Mouse (Mus musculus): Measurements from ENCODE around the gene A630095N17Rik. TPM values are rescaled to one million over a fixed set of nuclear protein-coding genes. Genes with fewer than 3 reads are reported as not detected.

Gene A630095N17Rik
- polyA plus RNA-seq, 1 experiment from 2014 or later = not detected

GRCm38 (mm10) chr1:75210136-75211087 lies 21.5 kb downstream of the A630095N17Rik start, which contains the start of the genes Glb1l and Stk16:
Gene Glb1l, minus strand, starts transcription at chr1:75210813.
Gene Stk16, plus strand, starts transcription at chr1:75210838.
- H3K4me3 ChIP-seq = peak within 1 kb of the TSS; percentile 70
- H3K36me3 ChIP-seq = peaks cover 25% of the 10 kb centered on the region; the same call in 1 of the 2 replicates
- no peaks in the 10 kb centered on the region for H3K9me3 ChIP-seq
- H3K27me3 ChIP-seq = no peaks in the 10 kb centered on the region
- WGBS = 5% methylated on average over 42 of the region's 42 CpGs
- peaks cover 45% of the 10 kb centered on the region for H3K4me1 ChIP-seq
- no peak within 1 kb of the TSS for H3K27ac ChIP-seq
- peak within 1 kb of the TSS; percentile 87 for H3K9ac ChIP-seq
- ATAC-seq (ENCODE audit: borderline replicate concordance, extremely low read depth, low FRiP score, low TSS enrichment) = peak; percentile 92
- peak within 1 kb of the TSS; percentile 81 for H3K4me2 ChIP-seq

GRCm38 (mm10) chr1:75208967-75209678 lies 22.8 kb downstream of the A630095N17Rik start:
- Histone ChIP-seq H3K27me3 (no peaks in the 10 kb centered on the region), H3K9me3 (no peaks in the 10 kb centered on the region), H3K27ac (peak overlapping the region; percentile 15; the same call in 1 of the 2 replicates), H3K4me2 (peak overlapping the region; percentile 81), H3K36me3 (peaks cover 17% of the 10 kb centered on the region; the same call in 1 of the 2 replicates), H3K9ac (peak overlapping the region; percentile 52), H3K4me3 (peak overlapping the region; percentile 70), H3K4me1 (peaks cover 39% of the 10 kb centered on the region)
- ATAC-seq (ENCODE audit: borderline replicate concordance, extremely low read depth, low FRiP score, low TSS enrichment) = no peak
- 10% methylated on average over 34 of the region's 34 CpGs for WGBS

- 91% methylated on average over 1 of the region's 1 CpGs for WGBS
- ATAC-seq (ENCODE audit: borderline replicate concordance, extremely low read depth, low FRiP score, low TSS enrichment) = no peak
Observed at GRCm38 (mm10) chr1:75201236-75201635, 30.7 kb downstream of the A630095N17Rik start.

GRCm38 (mm10) chr1:75192452-75192851 lies 39.5 kb downstream of the A630095N17Rik start:
- under 1% methylated on average over 19 of the region's 19 CpGs for WGBS
- H3K4me1 ChIP-seq = peaks cover 19% of the 10 kb centered on the region
- peak overlapping the region; percentile 90 for H3K4me2 ChIP-seq
- peak overlapping the region; percentile 90 for H3K27ac ChIP-seq
- peak; percentile 33; the same call in 1 of the 2 replicates for ATAC-seq (ENCODE audit: borderline replicate concordance, extremely low read depth, low FRiP score, low TSS enrichment)
- peak overlapping the region; percentile 91 for H3K9ac ChIP-seq
- peaks cover 18% of the 10 kb centered on the region for H3K36me3 ChIP-seq
- no peaks in the 10 kb centered on the region for H3K9me3 ChIP-seq
- no peaks in the 10 kb centered on the region for H3K27me3 ChIP-seq
- peak overlapping the region; percentile 87 for H3K4me3 ChIP-seq

More at GRCm38 (mm10) chr1:75201236-75201635, 30.7 kb downstream of the A630095N17Rik start:
- no peak overlapping the region for H3K4me2 ChIP-seq
- no peaks in the 10 kb centered on the region for H3K9me3 ChIP-seq
- no peak overlapping the region for H3K4me3 ChIP-seq
- no peak overlapping the region for H3K27ac ChIP-seq
- H3K36me3 ChIP-seq = peaks cover 36% of the 10 kb centered on the region
- no peaks in the 10 kb centered on the region for H3K27me3 ChIP-seq
- H3K4me1 ChIP-seq = no peaks in the 10 kb centered on the region
- H3K9ac ChIP-seq = no peak overlapping the region

- peaks cover 17% of the 10 kb centered on the region for H3K36me3 ChIP-seq
- peaks cover 19% of the 10 kb centered on the region for H3K4me1 ChIP-seq
- H3K4me2 ChIP-seq = peak within 1 kb of the TSS; percentile 90
- peak within 1 kb of the TSS; percentile 91 for H3K9ac ChIP-seq
- H3K4me3 ChIP-seq = peak within 1 kb of the TSS; percentile 87
- peak; percentile 99 for ATAC-seq (ENCODE audit: borderline replicate concordance, extremely low read depth, low FRiP score, low TSS enrichment)
- H3K27me3 ChIP-seq = no peaks in the 10 kb centered on the region
- under 1% methylated on average over 55 of the region's 56 CpGs for WGBS
- H3K27ac ChIP-seq = peak within 1 kb of the TSS; percentile 90
- H3K9me3 ChIP-seq = no peaks in the 10 kb centered on the region
Observed at GRCm38 (mm10) chr1:75191622-75192402, 40.1 kb downstream of the A630095N17Rik start, which contains the start of the genes Ankzf1 and Atg9a. Gene Ankzf1, plus strand, starts transcription at chr1:75192151. Gene Atg9a, minus strand, starts transcription at chr1:75192196.

- Histone ChIP-seq H3K9me3 (no peaks in the 10 kb centered on the region), H3K27me3 (no peaks in the 10 kb centered on the region), H3K27ac (peak overlapping the region; percentile 70), H3K4me3 (peak overlapping the region; percentile 87), H3K4me2 (peak overlapping the region; percentile 90), H3K9ac (peak overlapping the region; percentile 88), H3K4me1 (peaks cover 19% of the 10 kb centered on the region), H3K36me3 (peaks cover 18% of the 10 kb centered on the region)
- ATAC-seq (ENCODE audit: borderline replicate concordance, extremely low read depth, low FRiP score, low TSS enrichment) = peak; percentile 39; the same call in 1 of the 2 replicates
- 33% methylated on average over 5 of the region's 5 CpGs for WGBS
Observed at GRCm38 (mm10) chr1:75191258-75191621, 40.7 kb downstream of the A630095N17Rik start.

GRCm38 (mm10) chr1:75190577-75190976 lies 41.3 kb downstream of the A630095N17Rik start:
- H3K4me2 ChIP-seq = peak overlapping the region; percentile 90; the same call in 1 of the 2 replicates
- WGBS = 36% methylated on average over 2 of the region's 2 CpGs
- no peaks in the 10 kb centered on the region for H3K9me3 ChIP-seq
- no peak for ATAC-seq (ENCODE audit: borderline replicate concordance, extremely low read depth, low FRiP score, low TSS enrichment)
- peaks cover 19% of the 10 kb centered on the region for H3K4me1 ChIP-seq
- peak overlapping the region; percentile 88 for H3K9ac ChIP-seq
- peak overlapping the region; percentile 87; the same call in 1 of the 2 replicates for H3K4me3 ChIP-seq
- H3K27me3 ChIP-seq = no peaks in the 10 kb centered on the region
- H3K36me3 ChIP-seq = peaks cover 25% of the 10 kb centered on the region
- H3K27ac ChIP-seq = no peak overlapping the region

GRCm38 (mm10) chr1:75187914-75188483 lies 43.9 kb downstream of the A630095N17Rik start:
- H3K9me3 ChIP-seq = no peaks in the 10 kb centered on the region
- no peak overlapping the region for H3K4me2 ChIP-seq
- no peak overlapping the region for H3K4me3 ChIP-seq
- ATAC-seq (ENCODE audit: borderline replicate concordance, extremely low read depth, low FRiP score, low TSS enrichment) = no peak
- no peak overlapping the region for H3K9ac ChIP-seq
- H3K27me3 ChIP-seq = no peaks in the 10 kb centered on the region
- peaks cover 37% of the 10 kb centered on the region for H3K36me3 ChIP-seq
- H3K4me1 ChIP-seq = peaks cover 13% of the 10 kb centered on the region
- WGBS = 84% methylated on average over 2 of the region's 2 CpGs
- no peak overlapping the region for H3K27ac ChIP-seq

- Histone ChIP-seq H3K27me3 (no peaks in the 10 kb centered on the region), H3K9ac (no peak overlapping the region), H3K4me3 (no peak overlapping the region), H3K27ac (no peak overlapping the region), H3K36me3 (peaks cover 45% of the 10 kb centered on the region), H3K4me2 (no peak overlapping the region), H3K9me3 (no peaks in the 10 kb centered on the region), H3K4me1 (peaks cover 9% of the 10 kb centered on the region)
- ATAC-seq (ENCODE audit: borderline replicate concordance, extremely low read depth, low FRiP score, low TSS enrichment) = no peak
Observed at GRCm38 (mm10) chr1:75187126-75187525, 44.8 kb downstream of the A630095N17Rik start.

- Histone ChIP-seq H3K27ac (no peak overlapping the region), H3K27me3 (no peaks in the 10 kb centered on the region), H3K9ac (no peak overlapping the region), H3K9me3 (no peaks in the 10 kb centered on the region), H3K4me3 (no peak overlapping the region), H3K4me2 (no peak overlapping the region), H3K36me3 (peaks cover 45% of the 10 kb centered on the region), H3K4me1 (peaks cover 6% of the 10 kb centered on the region)
- WGBS = 89% methylated on average over 11 of the region's 11 CpGs
- no peak for ATAC-seq (ENCODE audit: borderline replicate concordance, extremely low read depth, low FRiP score, low TSS enrichment)
Observed at GRCm38 (mm10) chr1:75185495-75185894, 46.4 kb downstream of the A630095N17Rik start.

GRCm38 (mm10) chr1:75182160-75182559 lies 49.7 kb downstream of the A630095N17Rik start:
- WGBS = 69% methylated on average over 4 of the region's 4 CpGs
- Histone ChIP-seq H3K4me3 (no peak overlapping the region), H3K4me2 (no peak overlapping the region), H3K9ac (no peak overlapping the region), H3K27me3 (no peaks in the 10 kb centered on the region), H3K4me1 (peaks cover 17% of the 10 kb centered on the region), H3K9me3 (no peaks in the 10 kb centered on the region), H3K27ac (no peak overlapping the region), H3K36me3 (peaks cover 37% of the 10 kb centered on the region)
- ATAC-seq (ENCODE audit: borderline replicate concordance, extremely low read depth, low FRiP score, low TSS enrichment) = no peak
